Mouse (Mus musculus): ENCODE data around the gene Hpse2. TPM values are rescaled to one million over a fixed set of nuclear protein-coding genes. Genes with fewer than 3 reads are reported as not detected.

Hpse2 gene
- polyA plus RNA-seq, 1 experiment from 2014 or later: 1.1 TPM

- 71% methylated on average over 5 of the region's 5 CpGs for WGBS
- ATAC-seq (ENCODE audit: insufficient number of reproducible peaks, insufficient read depth, low FRiP score, low read depth): no peak
- H3K27me3 ChIP-seq (ENCODE audit: control insufficient read depth, insufficient read depth, low read length): no peaks in the 10 kb centered on the region
Measured at GRCm38 (mm10) chr19:42988833-42989232, 399.3 kb downstream of the Hpse2 start.

GRCm38 (mm10) chr19:42986315-42986701 lies 401.8 kb downstream of the Hpse2 start:
- Histone ChIP-seq H3K4me2 (ENCODE audit: low read length) (no peak overlapping the region), H3K9me3 (ENCODE audit: control insufficient read depth, low read length) (peaks cover 3% of the 10 kb centered on the region; the same call in 1 of the 2 replicates), H3K27ac (replicated peaks in 1 of 2; ENCODE audit: control insufficient read depth in 1 of 2, insufficient read depth in 1 of 2, low read depth in 2 of 2, low read length in 2 of 2) (peak overlapping the region; percentile 2 to 35; a peak in 1 of 4 replicates), H3K9ac (ENCODE audit: low read length) (no peak overlapping the region), H3K4me3 (ENCODE audit: control insufficient read depth in 1 of 2, insufficient read depth in 1 of 2, low read depth in 1 of 2, low read length in 2 of 2) (no peak overlapping the region), H3K27me3 (ENCODE audit: control insufficient read depth, insufficient read depth, low read length) (no peaks in the 10 kb centered on the region), H3K36me3 (ENCODE audit: control insufficient read depth, insufficient read depth, low read length) (no peaks in the 10 kb centered on the region), H3K4me1 (ENCODE audit: control insufficient read depth in 2 of 2, insufficient read depth in 2 of 2, low read length in 2 of 2) (no peaks in the 10 kb centered on the region)
- ATAC-seq (ENCODE audit: insufficient number of reproducible peaks, insufficient read depth, low FRiP score, low read depth): no peak
- 47% methylated on average over 1 of the region's 1 CpGs for WGBS

More at GRCm38 (mm10) chr19:42988833-42989232, 399.3 kb downstream of the Hpse2 start:
- H3K36me3 ChIP-seq (ENCODE audit: control insufficient read depth, insufficient read depth, low read length): no peaks in the 10 kb centered on the region
- no peak overlapping the region for H3K27ac ChIP-seq (replicated peaks in 1 of 2; ENCODE audit: control insufficient read depth in 1 of 2, insufficient read depth in 1 of 2, low read depth in 2 of 2, low read length in 2 of 2)
- H3K9me3 ChIP-seq (ENCODE audit: control insufficient read depth, low read length): peaks cover 3% of the 10 kb centered on the region; the same call in 1 of the 2 replicates
- no peaks in the 10 kb centered on the region for H3K4me1 ChIP-seq (ENCODE audit: control insufficient read depth in 2 of 2, insufficient read depth in 2 of 2, low read length in 2 of 2)
- no peak overlapping the region for H3K9ac ChIP-seq (ENCODE audit: low read length)
- H3K4me3 ChIP-seq (ENCODE audit: control insufficient read depth in 1 of 2, insufficient read depth in 1 of 2, low read depth in 1 of 2, low read length in 2 of 2): no peak overlapping the region
- no peak overlapping the region for H3K4me2 ChIP-seq (ENCODE audit: low read length)

- Histone ChIP-seq H3K9ac (ENCODE audit: low read length) (no peak overlapping the region), H3K4me1 (ENCODE audit: control insufficient read depth in 2 of 2, insufficient read depth in 2 of 2, low read length in 2 of 2) (no peaks in the 10 kb centered on the region), H3K27ac (replicated peaks in 1 of 2; ENCODE audit: control insufficient read depth in 1 of 2, insufficient read depth in 1 of 2, low read depth in 2 of 2, low read length in 2 of 2) (0 out of 4 replicates have a peak overlapping the region, but pooled peaks of 1 of the 2 experiments have one; percentile 35), H3K4me2 (ENCODE audit: low read length) (no peak overlapping the region), H3K9me3 (ENCODE audit: control insufficient read depth, low read length) (peaks cover 3% of the 10 kb centered on the region; the same call in 1 of the 2 replicates), H3K4me3 (ENCODE audit: control insufficient read depth in 1 of 2, insufficient read depth in 1 of 2, low read depth in 1 of 2, low read length in 2 of 2) (no peak overlapping the region), H3K36me3 (ENCODE audit: control insufficient read depth, insufficient read depth, low read length) (no peaks in the 10 kb centered on the region), H3K27me3 (ENCODE audit: control insufficient read depth, insufficient read depth, low read length) (no peaks in the 10 kb centered on the region)
- no peak for ATAC-seq (ENCODE audit: insufficient number of reproducible peaks, insufficient read depth, low FRiP score, low read depth)
- 56% methylated on average over 4 of the region's 4 CpGs for WGBS
Measured at GRCm38 (mm10) chr19:42985372-42986314, 402.5 kb downstream of the Hpse2 start.

GRCm38 (mm10) chr19:42980537-42980936 lies 407.6 kb downstream of the Hpse2 start:
- ATAC-seq (ENCODE audit: insufficient number of reproducible peaks, insufficient read depth, low FRiP score, low read depth): no peak
- Histone ChIP-seq H3K9ac (ENCODE audit: low read length) (no peak overlapping the region), H3K4me1 (ENCODE audit: control insufficient read depth in 2 of 2, insufficient read depth in 2 of 2, low read length in 2 of 2) (no peaks in the 10 kb centered on the region), H3K4me3 (ENCODE audit: control insufficient read depth in 1 of 2, insufficient read depth in 1 of 2, low read depth in 1 of 2, low read length in 2 of 2) (no peak overlapping the region), H3K27ac (replicated peaks in 1 of 2; ENCODE audit: control insufficient read depth in 1 of 2, insufficient read depth in 1 of 2, low read depth in 2 of 2, low read length in 2 of 2) (no peak overlapping the region), H3K27me3 (ENCODE audit: control insufficient read depth, insufficient read depth, low read length) (no peaks in the 10 kb centered on the region), H3K36me3 (ENCODE audit: control insufficient read depth, insufficient read depth, low read length) (no peaks in the 10 kb centered on the region), H3K4me2 (ENCODE audit: low read length) (no peak overlapping the region), H3K9me3 (ENCODE audit: control insufficient read depth, low read length) (peaks cover 7% of the 10 kb centered on the region; the same call in 1 of the 2 replicates)
- WGBS: 77% methylated on average over 3 of the region's 3 CpGs

- H3K4me1 ChIP-seq (ENCODE audit: control insufficient read depth in 2 of 2, insufficient read depth in 2 of 2, low read length in 2 of 2): no peaks in the 10 kb centered on the region
- no peak overlapping the region for H3K9ac ChIP-seq (ENCODE audit: low read length)
- no peak overlapping the region for H3K4me2 ChIP-seq (ENCODE audit: low read length)
- WGBS: 69% methylated on average over 2 of the region's 2 CpGs
- H3K27me3 ChIP-seq (ENCODE audit: control insufficient read depth, insufficient read depth, low read length): no peaks in the 10 kb centered on the region
- no peak for ATAC-seq (ENCODE audit: insufficient number of reproducible peaks, insufficient read depth, low FRiP score, low read depth)
- no peak overlapping the region for H3K27ac ChIP-seq (replicated peaks in 1 of 2; ENCODE audit: control insufficient read depth in 1 of 2, insufficient read depth in 1 of 2, low read depth in 2 of 2, low read length in 2 of 2)
- H3K9me3 ChIP-seq (ENCODE audit: control insufficient read depth, low read length): 0 out of 2 replicates have a peak, but pooled peaks cover 4% of the 10 kb centered on the region
- no peak overlapping the region for H3K4me3 ChIP-seq (ENCODE audit: control insufficient read depth in 1 of 2, insufficient read depth in 1 of 2, low read depth in 1 of 2, low read length in 2 of 2)
- H3K36me3 ChIP-seq (ENCODE audit: control insufficient read depth, insufficient read depth, low read length): no peaks in the 10 kb centered on the region
Measured at GRCm38 (mm10) chr19:42977938-42978337, 410.2 kb downstream of the Hpse2 start.

GRCm38 (mm10) chr19:42973740-42974139 lies 414.4 kb downstream of the Hpse2 start:
- Histone ChIP-seq H3K27me3 (ENCODE audit: control insufficient read depth, insufficient read depth, low read length) (no peaks in the 10 kb centered on the region), H3K4me2 (ENCODE audit: low read length) (no peak overlapping the region), H3K9me3 (ENCODE audit: control insufficient read depth, low read length) (0 out of 2 replicates have a peak, but pooled peaks cover 3% of the 10 kb centered on the region), H3K9ac (ENCODE audit: low read length) (no peak overlapping the region), H3K36me3 (ENCODE audit: control insufficient read depth, insufficient read depth, low read length) (no peaks in the 10 kb centered on the region), H3K27ac (replicated peaks in 1 of 2; ENCODE audit: control insufficient read depth in 1 of 2, insufficient read depth in 1 of 2, low read depth in 2 of 2, low read length in 2 of 2) (no peak overlapping the region), H3K4me1 (ENCODE audit: control insufficient read depth in 2 of 2, insufficient read depth in 2 of 2, low read length in 2 of 2) (no peaks in the 10 kb centered on the region), H3K4me3 (ENCODE audit: control insufficient read depth in 1 of 2, insufficient read depth in 1 of 2, low read depth in 1 of 2, low read length in 2 of 2) (no peak overlapping the region)
- ATAC-seq (ENCODE audit: insufficient number of reproducible peaks, insufficient read depth, low FRiP score, low read depth): no peak
- WGBS: 77% methylated on average over 5 of the region's 5 CpGs

- no peak for ATAC-seq (ENCODE audit: insufficient number of reproducible peaks, insufficient read depth, low FRiP score, low read depth)
- Histone ChIP-seq H3K27me3 (ENCODE audit: control insufficient read depth, insufficient read depth, low read length) (no peaks in the 10 kb centered on the region), H3K27ac (replicated peaks in 1 of 2; ENCODE audit: control insufficient read depth in 1 of 2, insufficient read depth in 1 of 2, low read depth in 2 of 2, low read length in 2 of 2) (no peak overlapping the region), H3K9me3 (ENCODE audit: control insufficient read depth, low read length) (no peaks in the 10 kb centered on the region), H3K4me3 (ENCODE audit: control insufficient read depth in 1 of 2, insufficient read depth in 1 of 2, low read depth in 1 of 2, low read length in 2 of 2) (no peak overlapping the region), H3K4me2 (ENCODE audit: low read length) (no peak overlapping the region), H3K36me3 (ENCODE audit: control insufficient read depth, insufficient read depth, low read length) (no peaks in the 10 kb centered on the region), H3K4me1 (ENCODE audit: control insufficient read depth in 2 of 2, insufficient read depth in 2 of 2, low read length in 2 of 2) (no peaks in the 10 kb centered on the region), H3K9ac (ENCODE audit: low read length) (no peak overlapping the region)
- 84% methylated on average over 1 of the region's 1 CpGs for WGBS
Measured at GRCm38 (mm10) chr19:42965171-42965570, 423.0 kb downstream of the Hpse2 start.
